Mouse (Mus musculus): Measurements from ENCODE around the gene Cpne2. TPM values are rescaled to one million over a fixed set of nuclear protein-coding genes. Genes with fewer than 3 reads are reported as not detected.

Gene Cpne2
- total RNA-seq, 2 experiments from 2014 or later = 18.1 to 20.4 TPM

- no peak for DNase-seq (ENCODE audit: low spot score in 2 of 2)
Observed at GRCm38 (mm10) chr8:94574159-94574907, 41.5 kb downstream of the Cpne2 start.

GRCm38 (mm10) chr8:94575148-94575547 lies 42.4 kb downstream of the Cpne2 start:
- no peak for DNase-seq (ENCODE audit: low spot score in 2 of 2)

GRCm38 (mm10) chr8:94581820-94582483 lies 49.2 kb downstream of the Cpne2 start:
- DNase-seq (ENCODE audit: low spot score in 2 of 2) = no peak

- no peak for DNase-seq (ENCODE audit: low spot score in 2 of 2)
Observed at GRCm38 (mm10) chr8:94582569-94582968, 49.8 kb downstream of the Cpne2 start.

GRCm38 (mm10) chr8:94584238-94584817 lies 51.5 kb downstream of the Cpne2 start:
- DNase-seq (ENCODE audit: low spot score in 2 of 2) = no peak

GRCm38 (mm10) chr8:94591691-94592090 lies 58.9 kb downstream of the Cpne2 start:
- no peak for DNase-seq (ENCODE audit: low spot score in 2 of 2)

- DNase-seq (ENCODE audit: low spot score in 2 of 2) = no peak
Observed at GRCm38 (mm10) chr8:94594211-94594610, 61.4 kb downstream of the Cpne2 start.

- no peak for DNase-seq (ENCODE audit: low spot score in 2 of 2)
Observed at GRCm38 (mm10) chr8:94600478-94600877, 67.7 kb downstream of the Cpne2 start.

GRCm38 (mm10) chr8:94601034-94601606 lies 68.3 kb downstream of the Cpne2 start:
- DNase-seq (ENCODE audit: low spot score in 2 of 2) = peak; percentile 7 to 12

- peak; percentile 99 to 100 for DNase-seq (ENCODE audit: low spot score in 2 of 2)
Observed at GRCm38 (mm10) chr8:94601607-94602385, 69.0 kb downstream of the Cpne2 start, which contains the start of the genes Rspry1 and Fam192a. TSS of gene Rspry1 (plus strand) at chr8:94601937. TSS of gene Fam192a (minus strand) at chr8:94601997.

GRCm38 (mm10) chr8:94602471-94603131 lies 69.8 kb downstream of the Cpne2 start:
- DNase-seq (ENCODE audit: low spot score in 2 of 2) = no peak

- DNase-seq (ENCODE audit: low spot score in 2 of 2) = no peak
Observed at GRCm38 (mm10) chr8:94604030-94604429, 71.2 kb downstream of the Cpne2 start.

- no peak for DNase-seq (ENCODE audit: low spot score in 2 of 2)
Observed at GRCm38 (mm10) chr8:94607064-94607463, 74.3 kb downstream of the Cpne2 start.

Small RNA genes lying within 50 kb of the gene (microRNA-seq; reads per million reads assigned to microRNA genes)
- gene Mir7072 = not detected

Other genes starting within 250 kb of the Cpne2 start
- gene Slc12a3, start 203.8 kb upstream of the Cpne2 start, total RNA-seq (2021) = 10 to 100 TPM in 1 of 2 experiments, 1 to 10 TPM in 1; 1.0 to 29.0 TPM
- 10 to 100 TPM; 65.5 to 75.2 TPM for gene Herpud1, start 146.6 kb upstream of the Cpne2 start, total RNA-seq (2021)
- 1 to 10 TPM; 3.1 to 4.6 TPM for gene Nlrc5, start 98.6 kb upstream of the Cpne2 start, total RNA-seq (2021)
- gene Rspry1, start 68.9 kb downstream of the Cpne2 start, total RNA-seq (2021) = 10 to 100 TPM; 26.2 to 26.7 TPM
- 10 to 100 TPM; 43.8 to 50.1 TPM for gene Fam192a, start 69.0 kb downstream of the Cpne2 start, total RNA-seq (2021)
- gene Arl2bp, start 133.6 kb downstream of the Cpne2 start, total RNA-seq (2021) = 100 to 1,000 TPM; 101 to 111 TPM
- gene Pllp, start 163.3 kb downstream of the Cpne2 start, total RNA-seq (2021) = 1 to 10 TPM; 3.3 to 4.1 TPM
- under 1 TPM; 0.25 to 0.31 TPM for gene Ccl22, start 212.6 kb downstream of the Cpne2 start, total RNA-seq (2021)
- 10 to 100 TPM; 18.8 to 21.1 TPM for gene Cx3cl1, start 239.0 kb downstream of the Cpne2 start, total RNA-seq (2021)